Mouse (Mus musculus) heart, embryonic 14.5 days (tissue): ENCODE measurements around the gene Cfd. TPM values are rescaled to one million over a fixed set of nuclear protein-coding genes. Genes with fewer than 3 reads are reported as not detected.

ENCODE experiments used
- ATAC-seq: fragments of 200-750 bp; cut with Nextera tagmentation; 2 replicates; pipeline ENCODE4 v1.8.0; 2017; ENCODE audit warnings: low read depth, moderate TSS enrichment; ENCODE audit not compliant: insufficient number of reproducible peaks, insufficient read depth, low FRiP score
- H3K27ac ChIP-seq, 2 experiments: fragments of 200-500 bp in 1 of 2; fragments of 300-500 bp in 1 of 2; sonication (generic) in 1 of 2; replicated peaks in 1 of 2; 2 replicates each; pipeline ENCODE4 v1.5.1; 2012 to 2014; ENCODE audit warnings: low read depth in 2 of 2, low read length in 2 of 2, control low read depth in 1 of 2, mild to moderate bottlenecking in 1 of 2, mixed read lengths in 1 of 2; ENCODE audit not compliant: control insufficient read depth in 1 of 2, insufficient read depth in 1 of 2
- H3K27me3 ChIP-seq: fragments of 300-500 bp; sonication (generic); 2 replicates; pipeline ENCODE4 v1.6.1; 2014; ENCODE audit warnings: mild to moderate bottlenecking, low read length, control low read depth; ENCODE audit not compliant: control insufficient read depth, insufficient read depth
- H3K36me3 ChIP-seq: fragments of 300-500 bp; sonication (generic); 2 replicates; pipeline ENCODE4 v1.6.1; 2014; ENCODE audit warnings: mild to moderate bottlenecking, control low read depth, low read length, mixed read lengths; ENCODE audit not compliant: control insufficient read depth, insufficient read depth
- H3K4me1 ChIP-seq, 2 experiments: fragments of 200-500 bp in 1 of 2; fragments of 300-500 bp in 1 of 2; sonication (generic) in 1 of 2; 2 replicates each; pipeline ENCODE4 v1.6.1; 2012 to 2014; ENCODE audit warnings: low read length in 2 of 2, control low read depth in 1 of 2, mixed read lengths in 1 of 2; ENCODE audit not compliant: control insufficient read depth in 2 of 2, insufficient read depth in 2 of 2
- H3K4me2 ChIP-seq: fragments of 300-500 bp; sonication (generic); 2 replicates; pipeline ENCODE4 v1.6.1; 2014; ENCODE audit warnings: mild to moderate bottlenecking, low read length
- H3K4me3 ChIP-seq, 2 experiments: fragments of 200-500 bp in 1 of 2; fragments of 300-500 bp in 1 of 2; sonication (generic) in 1 of 2; 2 replicates each; pipeline ENCODE4 v1.5.1; 2012 to 2014; ENCODE audit warnings: low read length in 2 of 2, mild to moderate bottlenecking in 2 of 2, control low read depth in 1 of 2, low read depth in 1 of 2, moderate library complexity in 1 of 2; ENCODE audit not compliant: control insufficient read depth in 1 of 2, insufficient read depth in 1 of 2
- H3K9ac ChIP-seq: fragments of 300-500 bp; sonication (generic); 2 replicates; pipeline ENCODE4 v1.6.1; 2014; ENCODE audit warnings: mild to moderate bottlenecking, low read length
- H3K9me3 ChIP-seq: fragments of 300-500 bp; sonication (generic); 2 replicates; pipeline ENCODE4 v1.6.1; 2016; ENCODE audit warnings: low read length, control low read depth; ENCODE audit not compliant: control insufficient read depth
- WGBS: fragments of 180-500 bp; shearing (Covaris S2); extraction: QIAGEN DNeasy Blood & Tissue Kit; methylation state at CpG from one replicate; pipeline ENCODE4 v1.1.7; 2014; 5-methylcytosine and 5-hydroxymethylcytosine counted together
- polyA plus RNA-seq: library from polyadenylated mRNA; unstranded; fragments of >200 nt; fragmentation: Nextera tagmentation; extraction: Ambion mirVana; gene quantifications from 2 replicates; pipeline ENCODE4 v1.2.1, GENCODE M21; 2014

The Cfd gene
- polyA plus RNA-seq, 1 experiment from 2014 or later = not detected

GRCm38 (mm10) chr10:79931797-79932196 lies 41.1 kb downstream of the Cfd start:
- Histone ChIP-seq H3K4me1 (peaks cover 37 to 60% of the 10 kb centered on the region in 2 experiments), H3K27me3 (no peaks in the 10 kb centered on the region), H3K9me3 (no peaks in the 10 kb centered on the region), H3K9ac (peak overlapping the region; percentile 13; the same call in 1 of the 2 replicates), H3K27ac (no peak overlapping the region), H3K4me3 (no peak overlapping the region), H3K36me3 (peaks cover 37% of the 10 kb centered on the region), H3K4me2 (no peak overlapping the region)
- no peak for ATAC-seq
- 83% methylated on average over 9 of the region's 9 CpGs for WGBS

DNA sequence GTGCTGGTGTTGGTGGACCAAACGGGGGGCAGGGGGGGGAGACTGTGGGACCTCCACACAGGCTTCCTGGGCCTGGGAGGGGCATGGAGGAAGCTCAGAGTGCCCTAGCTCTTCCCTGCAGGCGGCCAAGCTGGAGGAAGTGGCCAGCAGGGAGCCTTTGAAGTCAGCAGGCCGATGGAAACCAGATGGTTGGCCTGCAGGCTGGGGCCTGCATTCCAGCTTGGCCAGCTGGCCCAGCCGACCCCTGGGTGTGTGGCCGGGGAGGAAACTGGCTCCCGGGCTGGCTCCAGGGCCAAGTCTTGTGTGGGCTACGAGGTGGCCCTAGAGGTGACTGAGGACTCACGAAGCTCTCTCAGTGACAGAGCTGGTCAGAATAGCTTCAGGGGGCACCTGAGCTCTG lies 42.1 kb downstream of the Cfd start:
- Histone ChIP-seq H3K4me3 (no peak overlapping the region), H3K27ac (peak overlapping the region; percentile 6 to 31; a peak in 2 of 4 replicates), H3K4me1 (peaks cover 44 to 70% of the 10 kb centered on the region in 2 experiments), H3K9me3 (no peaks in the 10 kb centered on the region), H3K27me3 (no peaks in the 10 kb centered on the region), H3K9ac (peak overlapping the region; percentile 13; the same call in 1 of the 2 replicates), H3K36me3 (peaks cover 37% of the 10 kb centered on the region), H3K4me2 (no peak overlapping the region)
- WGBS = 10% methylated on average over 8 of the region's 8 CpGs
- ATAC-seq = no peak

DNA sequence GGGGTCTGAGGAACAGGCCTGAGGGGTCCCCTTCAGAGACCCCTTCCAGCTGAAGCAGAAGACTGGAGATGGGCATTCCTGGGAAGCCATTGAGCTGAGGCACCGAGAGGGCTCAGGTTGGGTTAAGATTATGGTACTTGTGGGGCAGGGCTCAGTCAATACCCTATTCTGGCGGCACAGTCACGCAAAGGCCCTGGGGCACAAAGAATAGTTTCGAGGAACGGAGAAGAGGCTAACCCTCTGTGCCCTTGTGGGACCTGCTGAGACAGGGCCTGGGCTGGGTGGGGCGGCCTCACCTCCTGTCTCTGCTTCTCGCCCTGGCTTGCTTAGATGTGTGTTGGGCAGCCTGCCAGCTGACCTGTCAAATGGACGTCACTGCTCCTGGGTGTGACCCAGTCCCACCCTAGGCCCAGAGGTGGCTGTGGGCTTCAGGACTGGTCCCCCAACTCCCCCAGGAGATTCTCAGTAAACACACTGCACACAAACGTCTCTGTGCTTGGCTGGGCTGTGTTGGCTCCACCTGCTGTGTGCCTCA lies 42.6 kb downstream of the Cfd start:
- peak overlapping the region; percentile 6 to 31; a peak in 2 of 4 replicates for H3K27ac ChIP-seq
- H3K27me3 ChIP-seq = no peaks in the 10 kb centered on the region
- peaks cover 44 to 74% of the 10 kb centered on the region in 2 experiments for H3K4me1 ChIP-seq
- no peak overlapping the region for H3K4me2 ChIP-seq
- ATAC-seq = no peak
- H3K4me3 ChIP-seq = no peak overlapping the region
- no peaks in the 10 kb centered on the region for H3K9me3 ChIP-seq
- peak overlapping the region; percentile 13; the same call in 1 of the 2 replicates for H3K9ac ChIP-seq
- 50% methylated on average over 9 of the region's 9 CpGs for WGBS
- peaks cover 41% of the 10 kb centered on the region for H3K36me3 ChIP-seq

- Histone ChIP-seq H3K9me3 (no peaks in the 10 kb centered on the region), H3K27ac (0 out of 4 replicates have a peak overlapping the region, but pooled peaks of 1 of the 2 experiments have one; percentile 1), H3K36me3 (peaks cover 41% of the 10 kb centered on the region), H3K4me1 (peaks cover 41 to 69% of the 10 kb centered on the region in 2 experiments), H3K4me3 (no peak overlapping the region), H3K27me3 (no peaks in the 10 kb centered on the region), H3K9ac (no peak overlapping the region), H3K4me2 (0 out of 2 replicates have a peak overlapping the region, but pooled peaks have one; percentile 18)
- WGBS = 77% methylated on average over 6 of the region's 6 CpGs
- ATAC-seq = no peak
Measured at GRCm38 (mm10) chr10:79933861-79934260, 43.2 kb downstream of the Cfd start.

DNA sequence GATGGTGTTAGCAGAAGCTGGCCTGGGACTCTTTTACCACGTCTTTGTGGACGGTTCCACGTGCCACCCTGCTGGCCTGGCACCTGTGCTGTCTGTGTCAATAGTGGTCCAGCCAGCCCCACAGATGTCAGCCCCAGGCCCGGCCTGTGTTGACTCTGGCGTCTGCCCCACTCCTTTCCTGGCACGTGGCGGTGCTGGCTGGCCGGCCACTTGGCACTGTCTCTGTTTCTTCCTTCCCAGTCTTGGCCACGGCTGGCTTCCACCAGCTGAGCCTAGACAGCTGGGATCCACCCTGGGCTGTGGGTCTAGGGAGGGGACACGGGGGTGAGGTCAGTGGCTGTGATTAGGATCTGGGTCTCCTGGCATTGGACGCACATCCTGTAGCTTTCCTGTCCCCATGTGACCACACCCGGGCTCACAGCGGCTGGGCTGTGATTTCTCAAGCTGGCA lies 43.6 kb downstream of the Cfd start:
- peak; percentile 56 for ATAC-seq
- Histone ChIP-seq H3K27me3 (no peaks in the 10 kb centered on the region), H3K9me3 (no peaks in the 10 kb centered on the region), H3K4me3 (no peak overlapping the region), H3K4me1 (peaks cover 41 to 65% of the 10 kb centered on the region in 2 experiments), H3K9ac (no peak overlapping the region), H3K4me2 (peak overlapping the region; percentile 18; the same call in 1 of the 2 replicates), H3K36me3 (peaks cover 41% of the 10 kb centered on the region), H3K27ac (0 out of 4 replicates have a peak overlapping the region, but pooled peaks of 1 of the 2 experiments have one; percentile 1)
- WGBS = 51% methylated on average over 13 of the region's 13 CpGs

DNA sequence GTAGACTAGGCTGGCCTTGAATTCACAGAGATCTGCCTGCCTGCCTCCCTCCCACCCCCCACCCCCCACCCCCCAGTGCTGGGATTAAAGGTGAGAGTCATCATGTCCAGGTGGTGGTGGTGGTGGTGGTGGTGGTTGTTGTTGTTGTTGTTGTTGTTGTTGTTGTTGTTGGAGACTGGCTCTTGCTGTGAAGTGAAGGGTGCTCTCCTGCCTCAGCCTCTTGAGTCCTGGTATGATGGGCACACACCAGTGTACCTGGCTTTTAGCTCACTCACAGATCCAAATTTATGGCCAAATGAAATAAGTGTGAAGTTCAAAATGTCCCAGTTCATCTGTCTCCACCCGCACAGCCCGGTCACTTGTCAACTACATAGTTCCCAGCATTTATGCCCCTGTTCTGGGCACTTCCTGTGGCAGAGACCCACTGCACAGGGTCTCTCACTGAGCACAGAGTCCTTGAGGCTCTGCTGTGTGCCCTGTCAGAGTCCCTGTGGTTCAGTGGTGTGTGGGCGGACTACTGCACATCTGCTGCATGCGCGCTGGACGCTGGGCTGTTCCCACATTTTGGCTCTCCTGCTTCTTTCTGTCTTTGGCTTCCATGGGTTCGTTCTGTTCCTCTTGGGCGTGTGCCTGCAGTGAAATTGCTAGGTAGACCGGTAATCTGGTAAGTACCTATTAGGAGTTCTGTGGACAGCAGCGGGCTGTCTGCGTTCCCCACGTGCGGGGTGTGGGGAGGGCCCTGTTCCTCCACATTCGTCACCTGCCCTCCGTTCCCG lies 44.3 kb downstream of the Cfd start:
- no peak overlapping the region for H3K9ac ChIP-seq
- H3K9me3 ChIP-seq = no peaks in the 10 kb centered on the region
- peaks cover 41% of the 10 kb centered on the region for H3K36me3 ChIP-seq
- H3K27ac ChIP-seq = 0 out of 4 replicates have a peak overlapping the region, but pooled peaks of 1 of the 2 experiments have one; percentile 3
- no peaks in the 10 kb centered on the region for H3K27me3 ChIP-seq
- H3K4me1 ChIP-seq = peaks cover 46 to 64% of the 10 kb centered on the region in 2 experiments
- no peak overlapping the region for H3K4me3 ChIP-seq
- WGBS = 91% methylated on average over 16 of the region's 16 CpGs
- ATAC-seq = no peak
- no peak overlapping the region for H3K4me2 ChIP-seq

DNA sequence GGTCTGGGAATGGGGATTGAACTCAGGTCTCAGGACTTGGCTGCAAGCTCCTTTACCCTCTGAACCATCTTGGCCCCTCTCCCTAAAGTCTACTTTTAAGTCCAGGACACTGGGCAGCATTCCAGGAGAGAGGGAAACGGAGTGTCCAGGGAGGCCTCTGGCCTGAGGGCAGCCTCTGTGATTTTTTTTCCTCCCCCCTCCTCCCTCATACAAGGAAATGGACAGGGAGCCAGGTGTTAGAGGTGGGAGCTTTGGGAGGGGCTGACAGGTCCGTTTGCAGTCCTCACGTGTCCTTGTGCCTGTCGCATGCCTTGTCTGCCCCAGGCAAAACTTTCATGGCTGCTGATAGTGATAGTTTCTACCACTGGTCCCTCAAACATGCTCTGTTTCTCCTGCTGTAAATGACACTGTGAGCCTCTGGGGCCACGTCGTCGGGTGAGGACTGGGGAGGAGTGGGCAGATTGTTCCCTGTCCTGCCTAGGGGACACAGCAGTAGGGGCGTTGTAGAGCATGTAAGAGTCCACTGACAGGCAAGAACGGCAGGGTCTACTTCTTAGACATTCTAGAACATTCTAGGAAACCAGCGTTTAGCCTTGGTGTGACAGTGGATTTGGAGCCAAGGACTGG lies 45.7 kb downstream of the Cfd start:
- Histone ChIP-seq H3K27ac (peak overlapping the region; percentile 78 to 80), H3K4me2 (peak overlapping the region; percentile 60), H3K27me3 (no peaks in the 10 kb centered on the region), H3K36me3 (peaks cover 32% of the 10 kb centered on the region), H3K4me3 (peak overlapping the region in 1 of 2 experiments; percentile 21; a peak in 1 of 4 replicates), H3K9ac (peak overlapping the region; percentile 55), H3K4me1 (peaks cover 54 to 76% of the 10 kb centered on the region in 2 experiments), H3K9me3 (no peaks in the 10 kb centered on the region)
- WGBS = 31% methylated on average over 10 of the region's 10 CpGs
- ATAC-seq = no peak
